Mouse (Mus musculus): ENCODE results near the gene Pigm.

Gene Pigm

GRCm38 (mm10) chr1:172413491-172414230 is 37.3 kb downstream of the Pigm start:
- CTCF ChIA-PET, result interaction anchor here (0.9 kb wide), 1 partner anchor 69 kb away, joined by 3 read pairs; no protein-coding TSS in a partner anchor

- CTCF ChIA-PET, result interaction anchor here (0.7 to 1.2 kb wide), 2 partner anchors 12 to 77 kb away, joined by 4 read pairs; no protein-coding TSS in a partner anchor
Observed at GRCm38 (mm10) chr1:172414231-172414585, 37.9 kb downstream of the Pigm start.

- CTCF ChIA-PET, result interaction anchor here (0.6 to 1.2 kb wide), 2 partner anchors 77 to 600 kb away, joined by 4 read pairs; no protein-coding TSS in a partner anchor
Observed at GRCm38 (mm10) chr1:172415061-172415460, 38.7 kb downstream of the Pigm start.

DNA sequence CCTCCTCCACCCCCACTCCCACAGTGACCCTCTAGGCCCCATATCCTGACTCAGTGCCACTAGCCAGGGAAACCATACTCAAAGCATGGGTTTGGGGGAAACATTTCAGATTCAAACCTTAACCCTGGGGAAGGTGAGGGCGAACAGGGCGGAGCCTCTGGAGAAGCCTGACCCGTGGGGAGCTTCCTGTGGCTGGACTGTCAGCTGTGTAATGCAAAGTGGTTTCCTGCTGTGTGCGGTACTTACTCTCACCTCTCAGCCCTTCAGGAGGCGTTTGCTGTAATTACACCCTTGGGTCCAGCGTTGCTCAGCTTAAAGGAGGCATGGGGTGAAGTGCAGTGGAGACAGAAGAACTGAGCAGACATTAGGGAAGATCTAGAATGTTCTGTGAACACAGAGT is 41.8 kb downstream of the Pigm start:
- CTCF ChIA-PET, result interaction anchor here (1.0 kb wide), 1 partner anchor 72 kb away, joined by 4 read pairs; no protein-coding TSS in a partner anchor

GRCm38 (mm10) chr1:172418642-172419041 is 42.3 kb downstream of the Pigm start:
- CTCF ChIA-PET, result interaction anchor here (1.0 kb wide), 1 partner anchor 71 kb away, joined by 4 read pairs; no protein-coding TSS in a partner anchor

DNA sequence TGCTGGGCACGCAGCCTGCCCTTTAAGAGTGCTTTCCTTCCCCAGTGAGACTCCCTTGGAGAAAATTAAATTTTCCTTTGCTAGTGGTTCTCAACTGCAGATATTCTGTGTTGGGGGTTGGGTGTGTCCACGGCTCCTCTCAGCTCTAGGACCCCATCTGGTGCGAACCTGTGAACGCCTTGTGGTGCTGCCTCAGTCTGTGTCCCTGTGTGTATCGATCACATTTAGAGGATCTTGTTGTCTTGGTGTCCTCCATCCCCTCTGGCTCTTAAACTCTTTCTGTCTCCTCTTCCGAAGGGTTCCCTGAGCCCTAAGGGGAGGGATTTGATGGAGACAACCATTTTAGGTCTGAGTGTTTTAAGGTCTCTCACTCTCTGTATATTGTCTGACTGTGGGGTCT is 43.8 kb downstream of the Pigm start:
- CTCF ChIA-PET, result no interaction called here

GRCm38 (mm10) chr1:172423393-172423792 is 47.0 kb downstream of the Pigm start:
- CTCF ChIA-PET, result no interaction called here

GRCm38 (mm10) chr1:172426419-172426818 is 50.1 kb downstream of the Pigm start:
- CTCF ChIA-PET, result interaction anchor here (0.6 to 0.7 kb wide), 4 partner anchors 11 to 117 kb away, joined by 4 to 7 read pairs (median 4); no protein-coding TSS in a partner anchor

GRCm38 (mm10) chr1:172427841-172428240 is 51.5 kb downstream of the Pigm start:
- CTCF ChIA-PET, result no interaction called here

DNA sequence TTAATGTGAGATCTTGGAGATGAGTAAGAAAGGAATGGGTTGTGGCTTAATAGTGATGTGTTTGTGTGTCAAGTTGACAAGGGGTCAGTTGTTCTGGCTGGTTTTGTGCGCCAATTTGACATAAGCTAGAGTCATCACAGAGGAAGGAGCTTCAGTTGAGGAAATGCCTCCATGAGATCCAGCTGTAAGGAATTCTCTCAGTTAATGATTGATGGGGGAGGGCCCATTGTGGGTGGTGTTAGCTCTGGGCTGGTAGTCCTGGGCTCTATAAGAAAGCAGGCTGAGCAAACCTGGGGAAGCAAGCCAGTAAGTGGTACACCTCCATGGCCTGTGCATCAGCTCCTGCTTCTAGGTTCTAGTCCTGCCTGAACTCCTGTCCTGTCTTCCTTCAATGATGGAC is 52.3 kb downstream of the Pigm start:
- CTCF ChIA-PET, result interaction anchor here (0.6 kb wide), 1 partner anchor 22 kb away, joined by 3 read pairs; no protein-coding TSS in a partner anchor

DNA sequence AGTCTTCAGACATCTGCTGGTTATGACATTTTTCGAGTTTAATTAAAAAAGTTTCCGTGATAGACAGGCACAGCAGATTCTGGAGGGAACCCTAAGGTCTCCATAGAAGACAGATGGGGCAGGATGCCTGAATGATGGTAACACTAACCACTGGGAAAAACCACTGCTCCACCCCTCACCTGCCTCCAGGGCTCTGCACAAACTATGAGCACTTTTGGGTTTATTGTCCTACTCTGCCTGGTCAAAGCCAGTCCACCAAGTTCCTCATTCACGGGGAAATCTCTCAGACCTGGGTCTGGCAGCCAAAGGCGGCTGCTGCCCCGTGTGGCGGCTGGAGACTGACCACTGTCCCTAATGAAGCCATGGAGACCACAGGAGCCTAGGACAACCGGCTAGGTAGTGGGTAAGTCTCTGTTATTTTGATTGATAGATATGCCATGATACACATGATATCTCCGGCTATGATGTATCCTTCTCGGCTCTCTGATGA is 54.4 kb downstream of the Pigm start:
- CTCF ChIA-PET, result no interaction called here

DNA sequence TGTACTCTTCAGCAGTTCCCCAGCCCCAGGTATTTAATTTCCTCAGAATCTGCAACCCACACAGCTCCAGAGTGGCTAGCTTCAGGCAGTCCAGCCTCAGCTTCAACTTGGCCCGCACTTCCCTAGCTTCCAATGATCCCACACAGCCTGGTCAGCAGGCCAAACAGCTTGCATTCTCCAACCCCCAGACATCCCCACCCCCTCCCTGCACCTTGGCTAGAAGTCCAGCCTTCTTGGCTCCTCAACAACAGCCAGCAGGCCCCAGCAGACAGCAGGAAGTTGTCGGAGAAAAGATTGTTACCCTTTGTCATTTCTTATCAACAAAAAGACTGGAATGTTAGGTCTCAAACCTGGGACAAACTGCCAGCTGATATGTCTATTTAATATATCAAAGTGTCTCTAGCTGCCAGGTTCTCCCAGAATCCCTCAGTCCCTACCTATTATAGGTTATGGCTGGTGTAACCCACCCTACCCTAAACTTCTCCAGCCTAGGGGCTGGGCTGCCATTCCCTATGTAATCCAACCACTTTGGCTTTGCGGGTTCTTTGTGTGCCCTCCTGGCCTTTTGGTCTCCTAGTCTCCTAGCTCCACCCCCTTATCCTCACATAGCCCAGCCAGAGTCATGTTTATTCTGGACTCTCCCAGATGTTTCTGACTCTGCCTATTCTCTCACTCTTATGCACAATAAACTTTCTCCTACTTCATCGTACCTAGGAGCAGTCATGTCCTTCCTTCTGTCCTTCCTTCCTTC is 55.7 kb downstream of the Pigm start:
- CTCF ChIA-PET, result interaction anchor here (0.5 to 0.7 kb wide), 3 partner anchors 66 to 1554 kb away, joined by 3 to 4 read pairs (median 4); no protein-coding TSS in a partner anchor

DNA sequence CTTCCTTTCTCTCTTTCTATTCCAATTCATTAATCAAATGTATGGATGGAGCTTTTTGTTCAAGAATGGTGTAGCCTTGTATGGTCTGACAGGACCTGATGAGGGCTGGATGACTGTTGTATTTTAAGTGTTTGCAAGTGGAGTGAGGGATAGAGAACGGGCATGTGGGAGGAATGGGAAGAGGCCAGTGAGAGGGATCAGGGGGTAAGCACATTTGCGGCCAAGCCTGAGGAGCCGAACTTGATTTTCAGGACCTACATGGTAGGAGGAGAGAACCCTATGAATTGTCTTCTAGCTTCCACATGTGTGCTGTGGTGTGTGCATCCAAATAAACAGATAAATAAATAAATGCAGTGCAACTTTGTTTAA is 56.2 kb downstream of the Pigm start:
- CTCF ChIA-PET, result interaction anchor here (0.5 to 0.7 kb wide), 3 partner anchors 65 to 1554 kb away, joined by 3 to 4 read pairs (median 4); no protein-coding TSS in a partner anchor

DNA sequence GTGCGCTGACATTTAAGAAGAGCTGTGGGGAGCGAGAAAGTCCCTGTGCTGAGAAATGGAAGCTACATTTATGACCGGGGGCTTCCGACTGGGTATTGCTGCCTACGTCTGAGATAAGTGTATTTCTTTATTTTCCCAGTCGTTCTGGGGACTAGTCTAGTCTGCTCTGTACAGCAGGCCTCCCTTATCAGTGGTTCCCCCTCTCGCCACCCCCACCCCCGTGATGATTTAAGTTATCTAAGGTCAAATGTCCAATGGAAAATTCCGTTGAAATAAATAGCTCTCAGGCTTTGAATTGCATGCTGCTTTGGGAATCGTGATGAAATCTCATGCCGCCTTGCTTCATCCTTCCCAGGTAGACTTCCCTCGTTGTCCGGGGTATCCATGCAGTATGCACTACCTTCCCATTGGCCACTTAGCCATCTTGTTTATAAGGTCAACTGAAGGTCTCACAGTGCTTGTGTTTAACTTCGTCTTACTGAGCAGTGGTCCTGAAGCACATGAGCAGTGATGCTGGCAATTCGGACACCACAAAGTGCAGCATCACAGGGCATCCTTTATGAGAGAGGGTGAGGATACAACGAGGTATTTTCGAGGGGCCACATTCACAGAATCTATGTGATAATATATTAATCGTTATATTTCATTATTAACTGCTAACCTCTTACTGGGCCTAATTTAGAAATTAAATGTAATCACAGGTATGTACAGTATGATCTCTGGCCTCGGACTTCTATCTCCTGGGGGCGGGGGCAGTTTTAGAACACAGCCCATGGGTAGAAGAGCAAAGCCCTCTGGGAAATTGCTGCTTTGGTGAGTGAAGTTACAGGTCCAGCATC is 56.9 kb downstream of the Pigm start:
- CTCF ChIA-PET, result interaction anchor here (0.6 to 0.7 kb wide), 4 partner anchors 31 to 1742 kb away, joined by 3 to 12 read pairs (median 4); no protein-coding TSS in a partner anchor
